Mouse (Mus musculus): Measurements from ENCODE around the gene Zdhhc24. TPM values are rescaled to one million over a fixed set of nuclear protein-coding genes. Genes with fewer than 3 reads are reported as not detected.
A peak's percentile ranks its signal among the peaks of the same experiment; 100 is the strongest.

Gene Zdhhc24
- total RNA-seq, 2 experiments from 2014 or later: 12.5 to 13.9 TPM

DNA sequence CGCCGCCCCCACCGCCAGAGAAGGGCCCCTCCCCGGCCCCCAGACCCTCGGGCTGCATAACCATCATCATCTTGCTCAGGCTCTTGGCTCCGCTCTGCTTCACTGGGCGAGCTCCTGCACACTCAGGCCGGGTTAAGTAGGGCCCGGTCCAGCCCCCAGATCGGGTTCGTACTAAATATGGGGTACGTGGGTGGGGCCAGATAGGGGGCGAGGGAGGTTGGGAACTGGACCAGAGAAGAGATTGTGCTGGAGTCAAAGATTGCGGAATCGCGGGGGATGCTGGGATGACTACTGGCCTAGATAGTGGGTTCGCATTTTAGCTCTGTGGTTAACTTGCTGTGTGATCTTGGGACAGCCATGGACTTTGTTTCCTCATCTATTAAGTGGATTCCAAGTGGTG lies 683 bp upstream of the Zdhhc24 start, which contains the start of gene Actn3:
Gene Actn3, minus strand, starts transcription at position 125 of the 400 bp plus-strand sequence.
- DNase-seq: no peak

DNA sequence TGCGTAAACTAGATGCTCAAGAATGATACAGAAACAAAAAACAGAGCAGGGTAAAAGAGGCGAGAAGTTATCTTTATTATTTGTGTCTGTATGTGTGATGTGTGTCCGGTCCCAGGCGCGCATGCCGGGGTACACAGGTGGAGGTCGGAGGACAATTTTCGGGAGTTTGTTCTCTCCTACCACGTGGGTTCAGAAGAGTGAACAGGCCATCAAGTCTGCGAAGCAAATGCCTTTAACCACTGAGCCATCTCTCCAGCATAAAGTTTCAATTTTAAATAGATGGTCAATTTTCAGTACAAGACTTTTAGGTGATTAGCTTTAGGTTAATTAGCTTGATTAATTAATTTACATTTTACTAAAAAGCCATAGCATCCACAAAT lies 846 bp downstream of the Zdhhc24 start:
- DNase-seq: no peak

DNA sequence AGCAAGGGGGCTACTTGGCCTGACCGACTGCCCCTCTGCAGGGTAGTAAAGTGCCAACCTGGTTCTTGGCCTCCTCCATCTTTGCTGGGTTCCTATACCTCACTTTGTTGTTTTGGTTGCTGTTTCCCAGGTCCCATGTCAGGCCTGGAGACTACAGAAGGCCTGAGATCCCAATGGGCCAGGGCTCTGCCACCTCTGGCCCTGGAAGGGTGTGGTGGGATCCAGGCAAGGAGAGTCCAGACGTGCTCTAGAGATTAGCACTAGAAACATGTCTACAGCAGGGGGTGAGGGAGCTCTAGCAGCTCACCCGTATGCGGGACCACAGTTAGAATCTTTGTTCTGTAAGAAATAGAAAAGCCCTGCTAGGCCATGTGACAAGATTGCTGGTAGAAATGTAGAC lies 5.5 kb downstream of the Zdhhc24 start:
- DNase-seq: no peak

DNA sequence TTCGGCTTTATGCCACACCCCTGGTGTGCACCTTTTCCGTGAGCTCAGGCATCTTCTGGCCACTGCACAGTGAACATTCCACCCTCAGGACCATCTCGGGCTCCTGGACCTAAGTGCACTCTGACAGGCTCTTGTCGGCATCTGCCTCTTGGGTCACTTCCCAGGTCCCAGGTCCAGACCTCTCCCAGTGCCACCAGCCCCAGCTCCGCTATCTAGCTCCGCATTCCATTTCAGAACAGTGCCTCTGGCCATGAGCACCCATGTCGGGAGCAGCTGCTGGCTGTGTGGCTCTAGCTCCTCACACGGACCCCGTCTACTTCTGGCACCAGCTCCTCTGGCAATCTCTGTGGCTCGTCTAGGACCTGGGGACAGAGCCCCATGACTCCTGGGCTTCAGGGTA lies 11.3 kb downstream of the Zdhhc24 start:
- no peak for DNase-seq

DNA sequence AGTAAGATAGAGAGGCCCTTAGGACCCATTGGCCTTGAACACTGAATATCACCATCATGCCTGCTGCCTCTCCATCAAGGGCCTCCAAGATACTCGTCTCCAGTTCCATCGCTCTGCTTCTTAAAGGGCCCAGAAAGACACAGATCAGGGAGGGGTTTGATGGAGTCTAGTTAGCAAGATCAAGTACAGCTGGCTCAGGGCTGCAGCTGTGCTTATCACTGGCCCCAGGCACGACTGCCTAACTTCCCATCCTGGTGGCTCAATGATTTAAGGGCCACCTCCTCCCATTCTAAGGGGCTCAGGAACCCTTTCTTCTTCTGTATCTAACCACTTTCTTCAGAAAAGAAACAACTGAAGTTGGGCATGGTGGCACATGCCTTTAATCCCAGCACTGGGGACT lies 13.3 kb downstream of the Zdhhc24 start:
- DNase-seq: no peak

DNA sequence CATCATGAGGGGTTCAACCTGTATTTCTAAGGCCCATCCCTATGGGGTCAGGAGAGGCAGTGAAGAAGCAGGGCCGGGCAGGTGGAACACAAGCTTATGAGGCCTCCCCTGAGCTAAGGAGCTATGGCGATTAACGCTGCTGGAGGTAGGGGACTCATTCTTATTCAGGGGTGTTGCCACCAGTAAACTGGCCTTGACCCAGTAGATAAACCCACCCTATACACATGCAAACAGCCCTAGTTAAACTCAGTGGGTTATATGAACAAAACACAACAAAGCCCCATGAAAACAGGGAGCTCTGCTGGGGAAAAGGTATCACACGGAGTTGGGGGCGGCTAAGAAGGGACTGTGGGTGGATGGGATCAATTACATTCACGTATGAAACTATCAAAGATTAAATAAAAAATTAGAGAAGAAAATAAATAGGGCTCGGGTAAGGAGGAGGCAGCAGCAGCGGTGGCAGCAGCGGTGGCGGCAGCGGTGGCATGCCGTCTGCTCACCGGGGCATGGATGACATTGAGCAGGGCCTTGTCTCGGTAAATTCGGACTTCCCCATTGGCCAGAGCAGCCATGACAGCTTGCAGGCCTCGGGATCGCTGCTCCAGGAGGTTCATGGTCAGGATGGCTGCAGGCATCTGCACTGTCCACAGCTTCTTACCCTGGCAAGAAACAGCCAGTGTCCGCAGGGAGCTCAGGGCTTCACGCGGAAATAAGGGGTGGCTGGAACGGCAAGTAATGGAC lies 18.5 kb downstream of the Zdhhc24 start:
- no peak for DNase-seq

DNA sequence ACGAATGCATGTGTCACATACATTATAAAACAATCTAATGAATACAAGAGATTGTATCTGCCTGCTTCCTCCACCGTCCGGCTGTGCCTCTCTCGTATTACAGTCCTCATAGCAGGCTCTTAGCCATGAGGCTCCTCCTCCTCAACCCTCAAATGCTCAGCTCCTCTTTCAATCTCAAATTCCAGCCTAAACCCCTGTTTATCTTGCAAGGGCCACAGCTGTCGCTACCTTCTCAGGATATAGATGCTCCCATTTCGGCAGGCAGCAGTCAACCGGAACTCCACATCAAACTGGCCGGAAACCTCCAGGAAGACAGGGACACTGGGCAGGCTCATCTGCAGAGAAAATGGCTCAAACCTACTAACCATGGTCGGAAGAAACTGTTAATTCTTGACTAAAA lies 20.5 kb downstream of the Zdhhc24 start:
- no peak for DNase-seq

DNA sequence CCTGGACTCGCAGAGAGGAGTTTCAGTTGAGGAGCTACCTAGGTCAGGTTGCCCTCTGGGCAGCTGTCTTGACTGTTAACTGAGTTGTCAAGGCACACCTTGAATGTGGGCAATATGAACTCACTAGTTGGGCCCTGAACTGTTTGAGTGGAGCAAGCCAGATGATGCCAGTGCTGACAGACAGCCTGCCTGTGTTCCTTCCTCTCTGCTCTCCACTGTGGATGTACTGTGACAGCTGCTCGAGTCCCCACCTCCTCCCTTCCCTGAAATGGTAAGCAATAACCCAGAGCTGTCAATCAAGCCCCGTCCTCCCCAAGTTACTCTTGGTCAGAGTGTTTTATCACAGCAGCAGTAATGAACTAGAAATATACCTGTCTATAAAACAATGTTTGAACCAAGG lies 21.4 kb downstream of the Zdhhc24 start:
- DNase-seq: no peak

DNA sequence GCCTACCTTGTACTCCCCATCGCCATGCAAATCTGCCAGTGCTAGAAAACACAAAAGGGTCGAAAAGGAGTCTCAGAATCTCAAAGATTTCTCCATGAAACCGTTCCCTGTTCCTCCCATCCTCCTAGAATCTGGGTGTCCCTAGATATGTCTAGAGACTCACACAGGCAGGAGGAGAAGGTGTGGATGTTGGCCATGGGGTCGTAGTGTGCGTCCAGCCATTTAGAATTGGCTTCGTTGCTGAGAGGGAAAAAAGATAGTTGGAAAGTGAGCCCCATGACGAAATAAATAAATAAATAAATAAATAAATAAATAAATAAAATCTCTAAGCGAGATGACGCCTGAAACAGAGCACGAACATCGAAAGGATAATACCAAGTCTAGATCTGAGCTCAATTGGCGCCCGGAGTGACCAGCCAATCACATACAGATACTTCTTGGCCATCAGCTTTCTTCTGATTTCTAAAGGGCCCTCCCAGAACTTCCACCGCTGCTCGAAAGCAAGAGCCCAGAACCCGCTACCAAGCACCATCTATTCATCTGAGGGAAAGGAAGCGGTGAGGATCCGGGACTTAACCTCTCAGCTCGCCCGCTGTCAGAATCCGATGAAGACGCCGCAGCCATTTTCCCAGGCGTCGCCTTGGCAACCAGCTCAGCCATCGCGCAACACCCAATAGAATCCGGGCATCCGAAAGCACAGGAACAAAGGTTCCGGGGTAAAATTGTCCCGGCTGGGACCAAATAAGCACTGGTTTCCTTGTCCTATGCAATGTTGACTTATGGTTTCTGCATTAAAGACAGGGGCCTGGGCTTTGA lies 27.7 kb downstream of the Zdhhc24 start, which contains the start of gene Bbs1:
Gene Bbs1, minus strand, starts transcription at position 650 of the 816 bp plus-strand sequence.
- DNase-seq: peak; percentile 88

DNA sequence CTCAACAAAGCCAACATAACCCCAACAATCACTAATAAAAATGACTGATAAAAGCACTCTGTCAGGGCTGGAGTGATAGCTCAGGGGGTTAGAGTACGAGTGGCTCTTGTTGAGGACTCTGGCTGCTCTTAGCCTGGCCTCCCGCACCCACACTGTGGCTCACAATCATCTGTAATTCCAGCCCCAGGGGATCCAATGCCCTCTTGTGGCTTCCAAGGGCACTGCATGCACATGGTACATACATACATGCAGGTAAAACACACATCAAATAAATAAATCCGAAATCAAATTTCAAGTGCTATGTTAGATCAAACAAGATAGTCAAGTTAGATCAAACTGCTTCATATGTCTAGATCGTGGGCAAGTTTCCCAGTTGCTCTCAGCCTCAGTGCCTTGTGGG lies 29.6 kb downstream of the Zdhhc24 start:
- peak; percentile 45 for DNase-seq

DNA sequence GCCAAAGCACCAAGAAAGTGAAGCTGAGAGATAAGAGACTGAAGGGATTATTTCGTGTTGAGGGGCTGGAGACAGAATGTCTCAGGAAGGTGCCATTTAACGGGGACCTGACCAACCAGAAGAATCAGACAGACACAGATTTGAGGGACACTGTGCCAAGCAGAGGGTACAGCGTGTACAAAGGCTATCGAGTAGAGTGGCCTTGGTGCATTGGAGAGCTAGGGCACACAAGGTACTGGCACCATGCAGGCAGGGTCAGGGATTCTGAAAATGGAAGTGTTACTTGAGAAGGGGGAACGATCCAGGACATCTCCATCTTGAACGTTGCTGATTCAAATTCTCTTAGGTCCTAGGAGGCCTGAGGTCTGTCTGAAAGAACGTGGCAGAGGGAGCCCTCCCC lies 30.9 kb downstream of the Zdhhc24 start:
- no peak for DNase-seq

DNA sequence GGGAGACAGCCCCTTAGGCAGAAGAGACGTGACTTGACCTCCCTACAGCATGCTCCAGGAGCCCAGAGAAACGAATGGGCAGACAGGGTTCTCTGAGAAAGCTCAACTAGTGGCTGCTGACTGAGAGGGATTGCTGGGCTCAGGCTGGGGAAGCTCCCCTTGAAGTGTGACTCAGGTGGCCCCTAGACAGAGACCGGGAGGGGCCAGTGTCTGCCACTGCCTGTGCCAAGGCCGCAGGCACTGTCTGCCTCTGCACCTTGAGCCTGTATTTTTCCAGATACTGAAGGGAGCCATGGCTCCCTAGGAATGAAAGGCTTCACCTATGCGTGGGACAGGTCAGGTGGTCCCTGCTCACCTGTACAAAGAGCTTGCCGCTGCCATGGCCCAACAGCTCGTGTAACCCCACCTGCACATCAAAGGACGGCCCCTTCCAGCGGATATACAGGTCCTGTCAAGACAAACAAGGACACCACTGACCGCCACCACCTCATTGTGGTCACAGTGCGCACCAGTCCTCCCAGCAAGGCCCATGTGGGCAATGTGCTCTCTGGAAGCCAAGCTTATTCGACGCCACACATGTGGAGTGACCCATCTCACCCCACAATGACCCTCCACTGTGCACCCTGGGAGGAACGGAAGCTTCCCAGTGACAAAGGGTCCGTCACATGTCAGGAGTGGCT lies 37.6 kb downstream of the Zdhhc24 start:
- peak; percentile 57 for DNase-seq

DNA sequence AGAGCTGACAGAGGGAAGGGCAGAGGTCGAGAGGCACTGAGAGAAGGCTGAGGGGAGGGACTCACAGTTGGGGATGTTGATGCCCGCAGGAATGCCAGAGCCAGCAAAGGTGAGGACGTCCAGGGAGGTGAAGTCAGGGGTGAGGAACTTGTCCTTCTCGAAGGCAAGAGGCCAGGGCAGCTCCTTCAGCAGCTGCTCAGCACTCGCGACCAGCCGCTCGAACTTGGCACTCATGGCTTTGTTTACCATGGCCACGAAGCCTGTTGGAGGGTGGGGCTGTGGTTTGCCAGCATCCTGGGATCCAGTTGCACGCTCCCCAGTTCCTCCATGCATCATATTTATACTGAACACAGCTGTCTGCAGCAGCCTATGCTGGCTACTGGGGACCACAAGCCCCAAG lies 38.4 kb downstream of the Zdhhc24 start:
- no peak for DNase-seq

DNA sequence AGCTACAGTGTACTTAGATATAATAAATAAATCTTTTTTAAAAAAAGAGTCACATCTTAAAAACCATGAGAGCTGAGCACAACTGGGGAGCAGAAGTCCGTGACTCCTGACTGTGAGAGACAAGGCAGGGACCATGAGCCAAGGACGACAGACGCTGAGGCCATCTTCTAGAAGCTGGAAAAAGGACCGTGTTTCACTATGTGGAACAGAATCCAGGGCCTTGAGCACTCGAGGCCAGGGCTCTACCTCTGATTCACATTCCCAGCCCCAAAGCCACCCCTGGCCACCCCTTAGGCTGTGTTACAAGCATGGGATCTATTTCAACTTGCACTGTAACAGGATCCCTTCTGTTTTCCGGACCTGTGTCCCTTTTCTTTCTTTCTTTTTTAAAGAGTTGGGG lies 41.2 kb downstream of the Zdhhc24 start:
- peak; percentile 23 for DNase-seq

DNA sequence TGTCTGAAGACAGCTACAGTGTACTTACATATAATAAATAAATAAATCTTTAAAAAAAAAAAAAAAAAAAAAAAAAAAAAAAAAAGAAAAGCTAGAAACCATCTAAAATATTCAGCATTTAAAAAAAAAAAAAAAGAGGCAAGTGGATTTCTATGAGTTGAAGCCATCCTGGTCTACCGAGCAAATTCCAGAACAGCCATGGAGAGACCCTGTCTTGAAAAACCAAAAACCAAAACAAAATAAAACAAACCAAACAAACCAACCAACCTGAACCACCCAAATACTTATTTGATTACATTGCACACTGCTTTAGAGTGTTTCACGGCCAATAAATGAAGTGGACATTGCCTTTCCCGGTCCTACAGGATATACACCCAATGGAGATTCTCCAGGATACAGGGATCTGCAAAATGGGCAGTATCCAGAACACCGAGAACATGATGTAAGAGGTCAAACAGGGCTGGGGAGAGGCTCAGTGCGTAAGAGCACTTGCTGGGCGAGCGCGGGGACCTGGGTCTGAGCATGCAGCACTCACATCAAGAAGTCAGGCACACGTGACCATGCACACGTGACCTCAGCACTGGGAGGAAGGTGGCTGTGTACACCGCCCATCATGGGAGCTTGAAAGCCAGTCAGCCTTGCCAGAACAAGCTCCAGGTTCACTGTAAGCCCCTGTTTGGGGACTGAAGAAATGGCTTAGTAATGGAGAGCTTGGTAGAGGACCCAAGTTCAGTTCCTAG lies 46.8 kb downstream of the Zdhhc24 start:
- no peak for DNase-seq

DNA sequence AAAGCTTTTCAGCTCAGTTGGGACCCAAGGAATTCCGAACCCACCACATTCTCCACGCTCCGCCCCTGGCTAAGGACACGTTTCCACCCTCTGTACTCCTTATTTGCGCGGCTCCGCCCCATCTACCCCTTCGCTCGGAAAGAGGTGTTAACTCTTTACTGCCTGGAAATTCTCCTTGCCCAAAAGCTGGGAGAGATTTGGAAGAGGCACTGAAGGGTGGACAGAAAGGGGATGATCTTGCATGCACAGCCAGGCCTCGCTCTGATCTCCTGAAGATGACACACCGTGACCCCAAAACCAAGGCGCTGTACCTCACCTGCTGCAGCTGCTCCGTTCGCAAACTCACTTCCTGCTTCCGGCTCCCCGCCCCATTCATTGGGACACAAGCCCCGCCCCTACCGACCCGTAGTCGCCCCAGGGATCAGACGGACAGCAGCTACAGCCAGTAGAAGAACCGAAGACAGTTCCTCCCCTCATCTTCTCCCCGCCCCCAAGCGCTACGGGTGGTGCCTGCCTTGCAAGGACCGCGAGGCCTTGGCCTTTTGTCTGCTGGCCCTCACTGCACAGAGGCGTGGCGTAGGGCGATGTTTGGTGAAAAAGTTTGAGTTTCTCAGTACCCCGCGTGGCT lies 49.5 kb downstream of the Zdhhc24 start, which contains the start of gene Dpp3:
Gene Dpp3, minus strand, starts transcription at position 384 of the 628 bp plus-strand sequence.
- DNase-seq: peak; percentile 99

DNA sequence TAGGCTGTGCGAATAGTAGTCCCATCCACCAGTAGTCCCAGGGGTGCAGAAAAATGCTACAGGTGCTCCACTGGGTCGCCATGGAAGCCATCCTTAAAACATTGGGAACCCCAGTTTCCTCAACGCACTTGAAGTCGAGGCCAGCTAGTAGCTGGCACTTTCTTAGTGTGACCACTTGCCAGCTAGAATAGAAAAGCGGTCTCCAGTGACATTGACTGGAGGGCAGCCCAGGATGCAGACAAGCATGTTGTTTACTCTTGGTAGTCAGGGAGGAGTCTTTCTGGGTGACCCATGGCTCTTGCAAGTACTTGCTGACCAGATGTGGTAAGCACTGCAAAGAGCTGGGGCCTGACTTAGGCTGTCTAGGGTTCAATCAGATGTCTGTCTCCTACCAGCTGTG lies 50.3 kb downstream of the Zdhhc24 start:
- DNase-seq: peak; percentile 68
